Mouse (Mus musculus) embryo, embryonic 10.5 days (tissue): ENCODE measurements at regions not wholly inside any gene's neighbourhood (a gene's known extent, or its start where the extent isn't known, plus 50 kb on each side); places are given as distances from the start of the nearest gene placed in this dataset.

ENCODE experiments used
- DNase-seq: peaks from one replicate; pipeline ENCODE4 v3.0.0-alpha.2; 2015; ENCODE audit warnings: low spot score

- no peak for DNase-seq
These were observed 162.5 kb downstream of the Emp1 start for GRCm38 (mm10) chr6:135524886-135525285.

GRCm38 (mm10) chr6:135525841-135526327 lies 163.5 kb downstream of the Emp1 start:
- DNase-seq: peak; percentile 39

- no peak for DNase-seq
These were observed 164.3 kb downstream of the Emp1 start for GRCm38 (mm10) chr6:135526460-135527160.

- DNase-seq: no peak
These were observed 165.5 kb downstream of the Emp1 start for GRCm38 (mm10) chr6:135527879-135528278.

GRCm38 (mm10) chr6:135539791-135540646 lies 177.7 kb downstream of the Emp1 start:
- DNase-seq: no peak

GRCm38 (mm10) chr6:135541566-135541965 lies 179.2 kb downstream of the Emp1 start:
- no peak for DNase-seq

- no peak for DNase-seq
These were observed 180.0 kb downstream of the Emp1 start for GRCm38 (mm10) chr6:135542356-135542755.

GRCm38 (mm10) chr6:135543390-135543789 lies 181.0 kb downstream of the Emp1 start:
- DNase-seq: no peak

- no peak for DNase-seq
These were observed 181.5 kb downstream of the Emp1 start for GRCm38 (mm10) chr6:135543863-135544262.

GRCm38 (mm10) chr6:135550368-135550950 lies 188.1 kb downstream of the Emp1 start:
- no peak for DNase-seq

- no peak for DNase-seq
These were observed 190.1 kb downstream of the Emp1 start for GRCm38 (mm10) chr6:135552396-135552795.

- DNase-seq: no peak
These were observed 197.2 kb downstream of the Emp1 start for GRCm38 (mm10) chr6:135559501-135559907.

- no peak for DNase-seq
These were observed 199.9 kb downstream of the Emp1 start for GRCm38 (mm10) chr6:135562267-135562666.

- no peak for DNase-seq
These were observed 201.4 kb downstream of the Emp1 start for GRCm38 (mm10) chr6:135563766-135564165.

GRCm38 (mm10) chr6:135569086-135569485 lies 206.7 kb downstream of the Emp1 start:
- DNase-seq: no peak

- DNase-seq: no peak
These were observed 212.9 kb downstream of the Emp1 start for GRCm38 (mm10) chr6:135575294-135575693.

- DNase-seq: no peak
These were observed 216.4 kb downstream of the Emp1 start for GRCm38 (mm10) chr6:135578728-135579127.

- DNase-seq: no peak
These were observed 220.2 kb downstream of the Emp1 start for GRCm38 (mm10) chr6:135582567-135582966.

- DNase-seq: no peak
These were observed 222.4 kb downstream of the Emp1 start for GRCm38 (mm10) chr6:135584782-135585181.

- DNase-seq: no peak
These were observed 227.7 kb downstream of the Emp1 start for GRCm38 (mm10) chr6:135590084-135590483.

- DNase-seq: no peak
These were observed 228.7 kb downstream of the Emp1 start for GRCm38 (mm10) chr6:135591085-135591484.

GRCm38 (mm10) chr6:135596358-135596757 lies 234.0 kb downstream of the Emp1 start:
- no peak for DNase-seq
